Mouse (Mus musculus): ENCODE measurements around the gene Enthd1. TPM values are rescaled to one million over a fixed set of nuclear protein-coding genes. Genes with fewer than 3 reads are reported as not detected.

Gene Enthd1
- total and polyA plus RNA-seq, 3 experiments: 0.16 TPM; not detected in 2

DNA sequence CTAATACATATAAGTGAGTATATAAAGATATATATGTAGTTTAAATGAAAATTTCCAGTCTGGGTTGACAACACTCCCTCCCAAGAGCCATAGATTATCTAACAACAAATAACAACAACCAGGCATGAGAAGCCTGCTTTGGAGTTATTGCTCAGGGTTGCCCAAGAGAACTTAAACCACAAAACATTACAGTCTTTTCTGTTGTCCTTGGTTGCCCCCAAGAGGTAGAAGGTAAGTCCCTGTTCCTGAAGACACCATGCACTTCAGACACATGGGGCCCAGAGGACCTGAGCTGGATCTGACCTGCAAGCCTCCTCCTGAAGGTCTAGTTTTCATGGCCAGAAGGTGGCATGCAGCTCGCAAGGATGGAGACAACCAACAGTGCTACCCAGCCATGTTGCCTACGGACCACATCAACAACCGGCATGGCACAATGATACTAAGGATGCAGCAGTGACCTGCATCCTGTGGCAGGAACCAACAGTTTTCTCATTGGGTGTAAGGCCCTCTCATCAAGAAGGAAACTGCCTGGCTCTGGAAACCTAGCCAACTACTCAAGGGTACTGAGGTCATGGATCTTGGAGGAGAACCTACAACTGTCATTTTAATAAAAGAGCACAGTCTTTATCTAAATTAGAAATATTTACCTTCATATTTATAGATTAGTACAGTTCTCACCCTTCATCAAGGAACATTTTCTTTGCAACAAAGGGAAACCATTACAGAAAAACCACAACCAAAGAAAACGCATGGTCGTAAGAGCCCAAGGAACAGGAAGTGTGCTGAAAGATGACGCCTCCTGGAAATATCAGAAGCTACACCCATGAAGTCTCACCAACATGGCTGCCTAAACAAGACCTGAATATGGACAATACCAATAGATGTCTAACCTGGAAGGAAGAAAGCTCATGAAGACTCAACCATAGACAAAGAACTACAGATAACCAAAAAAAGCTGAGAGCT is 9.8 kb downstream of the Enthd1 start:
- Histone ChIP-seq H3K4me1 (ENCODE audit: insufficient read depth, low read depth, low read length) (no peaks in the 10 kb centered on the region), H3K36me3 (replicated peaks) (no peaks in the 10 kb centered on the region), H3K27me3 (ENCODE audit: insufficient read depth, low read length) (peaks cover 6% of the 10 kb centered on the region), H3K4me3 (ENCODE audit: low read depth, low read length) (no peak overlapping the region), H3K9me3 (replicated peaks) (no peaks in the 10 kb centered on the region)
- no peak for ATAC-seq (ENCODE audit: extremely low read depth, insufficient number of reproducible peaks, low FRiP score, poor library complexity, severe bottlenecking)
- TF ChIP-seq GATA2 (IDR thresholded peaks at IDR 0.05; ENCODE audit: borderline replicate concordance, low read depth, low read length) (no peak), POLR2AphosphoS5 (IDR thresholded peaks at IDR 0.05; ENCODE audit: insufficient replicate concordance, low read depth, low read length) (no peak), GATA1 (IDR thresholded peaks at IDR 0.05; ENCODE audit: borderline replicate concordance, low read length) (no peak), CTCF (IDR thresholded peaks at IDR 0.05; ENCODE audit: low read depth, low read length) (no peak), TAL1 (conservative IDR thresholded peaks at IDR 0.05; ENCODE audit: low read depth, low read length) (no peak)
- DNase-seq (ENCODE audit: low spot score): no peak

- Histone ChIP-seq H3K36me3 (replicated peaks) (no peaks in the 10 kb centered on the region), H3K4me3 (ENCODE audit: low read depth, low read length) (no peak overlapping the region), H3K27me3 (ENCODE audit: insufficient read depth, low read length) (peaks cover 20% of the 10 kb centered on the region), H3K9me3 (replicated peaks) (no peaks in the 10 kb centered on the region), H3K4me1 (ENCODE audit: insufficient read depth, low read depth, low read length) (no peaks in the 10 kb centered on the region)
- TF ChIP-seq CTCF (IDR thresholded peaks at IDR 0.05; ENCODE audit: low read depth, low read length): no peak
- TF ChIP-seq POLR2AphosphoS5 (IDR thresholded peaks at IDR 0.05; ENCODE audit: insufficient replicate concordance, low read depth, low read length): no peak
- no peak for TF ChIP-seq GATA2 (IDR thresholded peaks at IDR 0.05; ENCODE audit: borderline replicate concordance, low read depth, low read length)
- TF ChIP-seq GATA1 (IDR thresholded peaks at IDR 0.05; ENCODE audit: borderline replicate concordance, low read length): no peak
- TF ChIP-seq TAL1 (conservative IDR thresholded peaks at IDR 0.05; ENCODE audit: low read depth, low read length): no peak
- ATAC-seq (ENCODE audit: extremely low read depth, insufficient number of reproducible peaks, low FRiP score, poor library complexity, severe bottlenecking) (no peak), DNase-seq (ENCODE audit: low spot score) (no peak)
Measured at GRCm38 (mm10) chr15:80545430-80545829, 19.5 kb downstream of the Enthd1 start.

DNA sequence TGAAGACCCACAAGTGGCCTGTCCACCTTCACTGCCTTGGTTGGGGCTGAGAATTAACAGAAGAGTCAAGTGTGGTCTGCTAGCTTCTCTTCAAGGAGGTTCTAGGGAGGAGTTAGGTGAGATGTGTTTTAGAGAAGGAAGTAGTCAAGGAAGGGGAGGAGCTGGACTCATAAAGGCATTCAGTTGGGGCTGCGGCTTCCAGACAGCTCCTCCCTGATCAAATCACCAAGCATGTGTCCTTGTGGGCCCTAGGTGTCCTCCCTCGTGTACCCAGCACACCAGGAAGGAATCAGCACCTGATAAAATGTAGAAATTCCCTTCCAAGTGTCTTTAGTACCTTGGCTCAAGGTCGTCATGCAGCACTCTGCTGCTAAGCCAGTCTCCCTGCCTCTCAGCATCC is 20.8 kb downstream of the Enthd1 start:
- no peak overlapping the region for H3K4me3 ChIP-seq (ENCODE audit: low read depth, low read length)
- peaks cover 12% of the 10 kb centered on the region for H3K27me3 ChIP-seq (ENCODE audit: insufficient read depth, low read length)
- no peaks in the 10 kb centered on the region for H3K36me3 ChIP-seq (replicated peaks)
- H3K4me1 ChIP-seq (ENCODE audit: insufficient read depth, low read depth, low read length): no peaks in the 10 kb centered on the region
- TF ChIP-seq POLR2AphosphoS5 (IDR thresholded peaks at IDR 0.05; ENCODE audit: insufficient replicate concordance, low read depth, low read length): no peak
- no peak for TF ChIP-seq TAL1 (conservative IDR thresholded peaks at IDR 0.05; ENCODE audit: low read depth, low read length)
- no peak for TF ChIP-seq GATA2 (IDR thresholded peaks at IDR 0.05; ENCODE audit: borderline replicate concordance, low read depth, low read length)
- no peaks in the 10 kb centered on the region for H3K9me3 ChIP-seq (replicated peaks)
- no peak for DNase-seq (ENCODE audit: low spot score)
- no peak for ATAC-seq (ENCODE audit: extremely low read depth, insufficient number of reproducible peaks, low FRiP score, poor library complexity, severe bottlenecking)

DNA sequence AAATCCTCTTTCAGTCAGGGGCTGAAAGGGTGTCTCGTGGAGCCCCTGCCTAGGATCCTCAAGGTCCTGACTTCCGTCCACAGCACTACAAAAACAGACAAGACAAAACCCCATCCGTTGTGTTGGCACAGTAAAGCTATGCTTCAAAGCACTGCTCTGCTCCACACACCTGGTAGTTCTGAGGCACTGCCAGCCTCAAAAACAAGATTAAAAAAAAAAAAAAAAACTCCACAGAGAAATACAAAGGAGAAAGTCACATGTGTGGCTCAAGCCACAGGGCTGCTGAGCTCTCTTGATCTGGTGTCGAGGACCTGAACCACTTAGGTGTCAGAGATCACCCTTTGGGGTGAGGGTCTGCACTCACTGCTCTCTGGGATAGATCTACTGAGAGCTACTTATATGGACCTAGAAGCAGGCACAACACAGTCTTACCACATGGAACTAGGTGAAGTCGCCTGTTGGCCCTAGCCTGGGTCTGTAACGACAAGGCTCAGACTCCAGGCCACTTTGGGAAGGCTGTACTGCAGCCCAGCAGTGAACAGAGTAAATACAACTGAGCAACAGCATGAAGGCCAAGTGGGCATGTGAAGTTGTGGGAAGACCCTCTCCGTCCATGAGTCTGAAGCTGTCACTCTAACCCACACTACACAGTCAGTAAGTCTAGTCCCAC is 26.1 kb downstream of the Enthd1 start:
- no peak overlapping the region for H3K4me3 ChIP-seq (ENCODE audit: low read depth, low read length)
- no peaks in the 10 kb centered on the region for H3K36me3 ChIP-seq (replicated peaks)
- H3K27me3 ChIP-seq (ENCODE audit: insufficient read depth, low read length): peaks cover 15% of the 10 kb centered on the region
- DNase-seq (ENCODE audit: low spot score) (no peak), ATAC-seq (ENCODE audit: extremely low read depth, insufficient number of reproducible peaks, low FRiP score, poor library complexity, severe bottlenecking) (no peak)
- H3K4me1 ChIP-seq (ENCODE audit: insufficient read depth, low read depth, low read length): no peaks in the 10 kb centered on the region
- no peaks in the 10 kb centered on the region for H3K9me3 ChIP-seq (replicated peaks)
- TF ChIP-seq CTCF (IDR thresholded peaks at IDR 0.05; ENCODE audit: low read depth, low read length) (no peak), GATA2 (IDR thresholded peaks at IDR 0.05; ENCODE audit: borderline replicate concordance, low read depth, low read length) (no peak)

DNA sequence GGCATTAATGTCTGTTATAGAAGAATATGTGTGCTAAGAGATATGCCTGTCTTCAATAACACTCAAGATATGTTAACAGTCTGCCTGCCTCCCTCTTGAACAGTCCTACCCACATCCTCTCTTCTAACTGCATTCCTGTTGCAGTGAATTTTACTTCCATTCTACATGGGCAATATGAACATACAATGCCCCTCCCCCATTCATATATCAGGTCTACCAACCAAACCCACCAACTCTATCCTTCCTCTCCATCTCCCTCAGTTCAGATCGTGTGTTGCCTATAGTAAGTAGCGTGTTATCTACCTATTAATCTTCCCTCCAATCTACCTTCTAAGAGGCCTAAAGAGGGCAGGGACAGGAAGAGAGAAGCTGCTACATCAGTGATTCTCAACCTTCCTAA is 26.9 kb downstream of the Enthd1 start:
- DNase-seq (ENCODE audit: low spot score): no peak
- no peaks in the 10 kb centered on the region for H3K9me3 ChIP-seq (replicated peaks)
- H3K4me1 ChIP-seq (ENCODE audit: insufficient read depth, low read depth, low read length): no peaks in the 10 kb centered on the region
- no peaks in the 10 kb centered on the region for H3K36me3 ChIP-seq (replicated peaks)
- H3K27me3 ChIP-seq (ENCODE audit: insufficient read depth, low read length): peaks cover 20% of the 10 kb centered on the region
- TF ChIP-seq GATA1 (IDR thresholded peaks at IDR 0.05; ENCODE audit: borderline replicate concordance, low read length): no peak
- TF ChIP-seq GATA2 (IDR thresholded peaks at IDR 0.05; ENCODE audit: borderline replicate concordance, low read depth, low read length): no peak
- TF ChIP-seq POLR2AphosphoS5 (IDR thresholded peaks at IDR 0.05; ENCODE audit: insufficient replicate concordance, low read depth, low read length): no peak
- TF ChIP-seq TAL1 (conservative IDR thresholded peaks at IDR 0.05; ENCODE audit: low read depth, low read length): no peak
- TF ChIP-seq CTCF (IDR thresholded peaks at IDR 0.05; ENCODE audit: low read depth, low read length): no peak
- ATAC-seq (ENCODE audit: extremely low read depth, insufficient number of reproducible peaks, low FRiP score, poor library complexity, severe bottlenecking): no peak
- no peak overlapping the region for H3K4me3 ChIP-seq (ENCODE audit: low read depth, low read length)

- no peak for TF ChIP-seq POLR2AphosphoS5 (IDR thresholded peaks at IDR 0.05; ENCODE audit: insufficient replicate concordance, low read depth, low read length)
- TF ChIP-seq GATA1 (IDR thresholded peaks at IDR 0.05; ENCODE audit: borderline replicate concordance, low read length): no peak
- no peak for TF ChIP-seq GATA2 (IDR thresholded peaks at IDR 0.05; ENCODE audit: borderline replicate concordance, low read depth, low read length)
- TF ChIP-seq TAL1 (conservative IDR thresholded peaks at IDR 0.05; ENCODE audit: low read depth, low read length): no peak
- no peak for TF ChIP-seq CTCF (IDR thresholded peaks at IDR 0.05; ENCODE audit: low read depth, low read length)
- H3K9me3 ChIP-seq (replicated peaks): no peaks in the 10 kb centered on the region
- no peak overlapping the region for H3K4me3 ChIP-seq (ENCODE audit: low read depth, low read length)
- ATAC-seq (ENCODE audit: extremely low read depth, insufficient number of reproducible peaks, low FRiP score, poor library complexity, severe bottlenecking) (no peak), DNase-seq (ENCODE audit: low spot score) (no peak)
- no peaks in the 10 kb centered on the region for H3K4me1 ChIP-seq (ENCODE audit: insufficient read depth, low read depth, low read length)
- H3K36me3 ChIP-seq (replicated peaks): no peaks in the 10 kb centered on the region
- peaks cover 21% of the 10 kb centered on the region for H3K27me3 ChIP-seq (ENCODE audit: insufficient read depth, low read length)
Measured at GRCm38 (mm10) chr15:80536051-80536450, 28.9 kb downstream of the Enthd1 start.
